Mouse (Mus musculus) neural tube, embryonic 14.5 days (tissue): ENCODE results near the gene Atxn1. TPM values are rescaled to one million over a fixed set of nuclear protein-coding genes. Genes with fewer than 3 reads are reported as not detected.
A peak's percentile ranks its signal among the peaks of the same experiment; 100 is the strongest.

Experiments used
- ATAC-seq: fragments of 200-750 bp; cut with Nextera tagmentation; 2 replicates; pipeline ENCODE4 v1.8.0; 2017; ENCODE audit warnings: low read depth, mild to moderate bottlenecking, moderate TSS enrichment, moderate library complexity
- H3K27ac ChIP-seq: fragments of 300-500 bp; sonication (generic); 2 replicates; pipeline ENCODE4 v1.5.1; 2014; ENCODE audit warnings: low read depth, mild to moderate bottlenecking, control low read depth, low read length, moderate library complexity, mixed read lengths
- H3K27me3 ChIP-seq: fragments of 300-500 bp; sonication (generic); 2 replicates; pipeline ENCODE4 v1.6.1; 2014; ENCODE audit warnings: low read length; ENCODE audit not compliant: control insufficient read depth, insufficient read depth
- H3K36me3 ChIP-seq: fragments of 300-500 bp; sonication (generic); 2 replicates; pipeline ENCODE4 v1.6.1; 2014; ENCODE audit warnings: low read length, mixed read lengths; ENCODE audit not compliant: control insufficient read depth, insufficient read depth
- H3K4me1 ChIP-seq: fragments of 300-500 bp; sonication (generic); 2 replicates; pipeline ENCODE4 v1.6.1; 2014; ENCODE audit warnings: low read length; ENCODE audit not compliant: control insufficient read depth, insufficient read depth
- H3K4me2 ChIP-seq: fragments of 300-500 bp; sonication (generic); 2 replicates; pipeline ENCODE4 v1.6.1; 2014; ENCODE audit warnings: mild to moderate bottlenecking, low read depth, low read length, control low read depth
- H3K4me3 ChIP-seq: fragments of 300-500 bp; sonication (generic); 2 replicates; pipeline ENCODE4 v1.5.1; 2014; ENCODE audit warnings: low read depth, low read length, control low read depth, mixed read lengths
- H3K9ac ChIP-seq: fragments of 300-500 bp; sonication (generic); replicated peaks from 2 replicates; pipeline ENCODE4 v1.6.1; 2014; ENCODE audit warnings: low read depth, mild to moderate bottlenecking, control low read depth, low read length, mixed read lengths
- H3K9me3 ChIP-seq: fragments of 300-500 bp; sonication (generic); 2 replicates; pipeline ENCODE4 v1.6.1; 2016; ENCODE audit warnings: low read length; ENCODE audit not compliant: control insufficient read depth
- WGBS: fragments of 180-500 bp; shearing (Covaris S2); extraction: QIAGEN DNeasy Blood & Tissue Kit; methylation state at CpG from one replicate; pipeline ENCODE4 v1.1.7; 2014; 5-methylcytosine and 5-hydroxymethylcytosine counted together
- polyA plus RNA-seq: library from polyadenylated mRNA; unstranded; fragments of >200 nt; fragmentation: Nextera tagmentation; extraction: Ambion mirVana; gene quantifications from 2 replicates; pipeline ENCODE4 v1.2.1, GENCODE M21; 2014

Gene Atxn1
- polyA plus RNA-seq, 1 experiment from 2014 or later, result 9.4 TPM

DNA sequence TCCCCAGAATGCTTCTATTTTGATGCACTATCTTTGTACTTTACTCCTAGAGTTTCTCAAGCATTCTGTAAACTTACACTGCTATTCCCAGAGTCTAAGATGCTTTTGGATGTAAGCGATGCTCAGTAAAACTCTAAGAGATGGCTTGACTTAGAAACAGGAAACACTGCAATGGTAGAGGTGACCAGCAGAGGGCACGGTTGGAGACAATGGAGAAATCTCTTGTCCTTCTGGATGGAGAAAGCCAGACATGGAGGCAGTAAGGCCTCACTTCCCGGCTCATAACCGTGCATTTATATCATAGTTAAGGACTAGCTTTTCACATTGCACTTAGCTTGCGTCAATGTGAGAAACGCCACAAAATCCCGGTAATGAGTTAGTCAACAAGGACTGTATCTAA is 404.3 kb downstream of the Atxn1 start:
- Histone ChIP-seq H3K9me3 (no peaks in the 10 kb centered on the region), H3K4me3 (no peak overlapping the region), H3K9ac (no peak overlapping the region), H3K27me3 (no peaks in the 10 kb centered on the region), H3K36me3 (no peaks in the 10 kb centered on the region), H3K4me1 (no peaks in the 10 kb centered on the region), H3K27ac (no peak overlapping the region), H3K4me2 (no peak overlapping the region)
- no peak for ATAC-seq
- 76% methylated on average over 7 of the region's 7 CpGs for WGBS

DNA sequence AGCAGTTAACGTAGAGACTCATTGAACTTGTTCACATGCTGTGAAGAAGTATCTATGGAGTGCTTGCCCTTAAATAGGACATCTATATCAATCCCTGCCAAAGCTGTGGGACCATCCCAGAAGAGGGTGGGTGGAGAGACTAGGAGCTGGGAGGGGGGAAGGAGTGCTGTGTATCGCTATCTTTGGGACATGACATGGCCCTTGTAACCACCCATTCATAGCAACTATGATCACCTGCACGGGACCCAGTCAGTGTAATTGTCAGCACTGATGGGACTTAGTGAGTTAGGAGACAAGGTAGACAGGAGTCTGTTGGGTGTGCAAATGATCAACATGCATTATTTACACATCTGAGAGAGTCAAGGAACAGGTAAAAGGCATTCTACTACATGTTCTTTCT is 405.6 kb downstream of the Atxn1 start:
- H3K9ac ChIP-seq, result no peak overlapping the region
- no peak overlapping the region for H3K4me2 ChIP-seq
- no peak overlapping the region for H3K4me3 ChIP-seq
- H3K4me1 ChIP-seq, result no peaks in the 10 kb centered on the region
- ATAC-seq, result no peak
- no peaks in the 10 kb centered on the region for H3K36me3 ChIP-seq
- no peaks in the 10 kb centered on the region for H3K9me3 ChIP-seq
- H3K27ac ChIP-seq, result no peak overlapping the region
- WGBS, result 87% methylated on average over 3 of the region's 3 CpGs
- no peaks in the 10 kb centered on the region for H3K27me3 ChIP-seq

DNA sequence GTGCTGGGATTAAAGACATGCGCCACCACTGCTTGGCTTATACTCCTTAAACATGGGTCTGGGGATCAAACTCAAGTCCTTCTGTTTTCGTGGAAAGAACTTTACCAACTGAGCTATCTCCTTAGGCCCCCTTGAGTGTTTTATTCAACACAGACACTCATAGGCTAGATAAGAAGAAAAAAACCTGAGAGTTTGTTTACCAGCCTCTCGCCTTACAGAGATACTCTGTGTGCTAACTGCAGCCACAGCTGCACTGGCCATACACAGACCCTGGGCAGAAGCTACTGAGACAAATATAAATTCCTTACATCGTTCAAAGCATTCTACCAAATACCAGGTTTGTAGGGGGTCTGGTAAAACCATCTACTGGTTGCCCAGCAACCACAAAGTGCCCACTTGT is 406.4 kb downstream of the Atxn1 start:
- H3K36me3 ChIP-seq, result no peaks in the 10 kb centered on the region; the same call in 1 of the 2 replicates
- no peak overlapping the region for H3K27ac ChIP-seq
- H3K27me3 ChIP-seq, result no peaks in the 10 kb centered on the region
- no peak for ATAC-seq
- no peaks in the 10 kb centered on the region for H3K9me3 ChIP-seq
- no peak overlapping the region for H3K4me3 ChIP-seq
- H3K9ac ChIP-seq, result no peak overlapping the region
- 69% methylated on average over 4 of the region's 4 CpGs for WGBS
- no peak overlapping the region for H3K4me2 ChIP-seq
- no peaks in the 10 kb centered on the region for H3K4me1 ChIP-seq

DNA sequence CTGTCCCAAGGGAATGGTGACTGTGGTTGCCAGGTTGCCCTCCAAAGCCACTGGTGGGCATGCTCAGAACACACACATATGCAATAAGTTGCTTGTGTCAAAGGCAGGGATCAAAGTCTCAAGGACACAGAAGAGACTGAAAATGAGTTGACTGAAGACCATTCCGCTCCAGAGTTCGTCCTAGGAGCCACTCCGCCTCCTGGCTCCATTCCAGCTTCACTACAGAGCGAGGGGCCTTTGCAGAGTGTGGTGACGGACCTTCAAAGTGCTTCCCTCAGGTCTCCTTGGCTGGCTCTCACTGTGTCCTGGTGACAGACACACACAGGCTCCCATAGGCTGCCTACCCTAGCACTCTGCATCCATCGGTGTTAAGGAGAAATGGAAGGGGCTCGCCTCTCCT is 411.1 kb downstream of the Atxn1 start:
- no peak overlapping the region for H3K4me2 ChIP-seq
- no peaks in the 10 kb centered on the region for H3K9me3 ChIP-seq
- no peak overlapping the region for H3K9ac ChIP-seq
- H3K27me3 ChIP-seq, result no peaks in the 10 kb centered on the region
- no peaks in the 10 kb centered on the region; the same call in 1 of the 2 replicates for H3K36me3 ChIP-seq
- H3K4me1 ChIP-seq, result no peaks in the 10 kb centered on the region
- WGBS, result 57% methylated on average over 7 of the region's 7 CpGs
- no peak for ATAC-seq
- H3K4me3 ChIP-seq, result no peak overlapping the region
- H3K27ac ChIP-seq, result no peak overlapping the region

DNA sequence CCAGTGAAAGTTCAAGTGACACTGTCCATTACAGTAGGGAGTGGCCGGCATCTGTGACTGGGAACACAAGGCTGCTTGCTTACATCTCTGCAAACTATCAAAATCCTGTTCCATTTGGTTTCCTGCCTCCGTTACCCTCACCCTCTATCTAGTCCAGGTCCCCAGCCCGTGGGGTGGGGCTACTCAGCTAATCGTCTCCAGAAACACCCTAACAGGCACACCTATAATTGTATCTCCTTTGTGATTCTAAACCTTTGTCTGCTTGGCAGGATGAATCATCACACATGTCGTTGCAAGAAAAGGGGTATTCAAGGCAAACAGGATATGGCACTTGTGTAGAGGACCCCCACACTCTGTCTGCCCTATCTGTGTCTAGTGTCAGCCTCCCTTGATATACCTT is 417.3 kb downstream of the Atxn1 start:
- Histone ChIP-seq H3K9ac (no peak overlapping the region), H3K4me3 (no peak overlapping the region), H3K36me3 (no peaks in the 10 kb centered on the region), H3K4me1 (no peaks in the 10 kb centered on the region), H3K9me3 (no peaks in the 10 kb centered on the region), H3K27me3 (no peaks in the 10 kb centered on the region), H3K27ac (no peak overlapping the region), H3K4me2 (no peak overlapping the region)
- no peak for ATAC-seq
- WGBS, result 74% methylated on average over 5 of the region's 5 CpGs

DNA sequence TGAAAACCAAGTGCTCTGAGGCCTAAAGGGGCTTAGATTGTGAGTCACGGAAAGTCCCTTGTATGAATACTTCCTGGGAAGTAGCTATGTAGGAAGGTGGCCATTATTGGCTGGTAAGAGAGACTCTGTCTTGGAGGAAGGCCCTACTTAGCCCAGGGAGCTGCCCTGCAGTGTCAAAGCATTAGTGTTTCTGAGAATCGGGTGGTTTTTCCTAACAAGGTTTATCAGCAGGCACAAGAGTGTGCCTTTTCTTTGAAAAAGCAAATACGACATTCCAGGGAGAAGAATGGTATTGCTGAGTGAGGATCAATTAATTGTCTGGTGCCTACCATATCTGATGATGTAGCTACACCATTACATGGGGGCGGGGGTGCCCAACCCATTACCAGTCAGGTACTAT is 417.9 kb downstream of the Atxn1 start:
- Histone ChIP-seq H3K36me3 (no peaks in the 10 kb centered on the region), H3K4me3 (no peak overlapping the region), H3K4me1 (no peaks in the 10 kb centered on the region), H3K27me3 (no peaks in the 10 kb centered on the region), H3K27ac (no peak overlapping the region), H3K4me2 (no peak overlapping the region), H3K9me3 (no peaks in the 10 kb centered on the region), H3K9ac (no peak overlapping the region)
- no peak for ATAC-seq
- WGBS, result 90% methylated on average over 4 of the region's 4 CpGs

DNA sequence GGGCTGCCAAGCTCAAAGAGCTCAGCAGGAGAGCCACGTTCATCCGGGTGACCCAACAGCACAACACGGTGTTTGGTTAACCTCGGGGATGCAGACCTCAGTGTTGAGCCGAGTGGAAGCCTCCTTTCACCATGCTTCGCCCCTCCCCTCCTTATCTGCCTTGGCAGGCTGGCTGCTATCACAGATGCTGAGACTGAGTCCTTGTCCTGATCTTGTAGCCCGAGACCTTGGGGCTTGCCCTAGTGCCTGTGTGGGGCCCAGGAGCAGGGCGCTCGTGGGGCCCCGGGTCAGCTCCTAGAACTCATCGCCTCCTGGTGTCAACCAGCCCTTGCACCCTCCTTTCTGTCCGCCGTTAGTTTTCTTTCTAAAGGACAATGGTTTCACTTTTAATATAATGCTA is 418.8 kb downstream of the Atxn1 start:
- Histone ChIP-seq H3K4me1 (no peaks in the 10 kb centered on the region), H3K27ac (no peak overlapping the region), H3K4me2 (no peak overlapping the region), H3K27me3 (no peaks in the 10 kb centered on the region), H3K4me3 (no peak overlapping the region), H3K9me3 (no peaks in the 10 kb centered on the region), H3K36me3 (no peaks in the 10 kb centered on the region), H3K9ac (no peak overlapping the region)
- ATAC-seq, result no peak
- WGBS, result 82% methylated on average over 13 of the region's 13 CpGs

DNA sequence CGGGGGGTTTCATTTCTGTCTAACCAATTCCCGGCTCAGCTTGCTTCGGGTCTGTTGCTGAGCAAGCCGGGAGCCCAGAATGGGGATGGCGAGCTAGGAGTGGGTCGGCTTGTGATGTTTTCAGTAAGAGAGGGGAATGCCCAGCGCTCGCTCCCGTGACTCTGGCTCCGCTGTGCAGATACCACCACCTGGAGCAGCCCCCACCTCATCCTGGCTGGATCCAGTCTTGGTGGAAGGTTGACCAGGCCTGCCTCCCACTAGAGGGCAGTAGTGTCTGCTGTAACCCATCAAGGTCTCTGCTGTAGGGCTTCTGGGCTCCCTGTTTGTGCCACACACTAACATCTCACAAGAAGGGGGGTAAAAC is 425.6 kb downstream of the Atxn1 start:
- ATAC-seq, result peak; percentile 96
- 4% methylated on average over 10 of the region's 10 CpGs for WGBS
- H3K36me3 ChIP-seq, result no peaks in the 10 kb centered on the region
- H3K9me3 ChIP-seq, result no peaks in the 10 kb centered on the region
- peaks cover 2% of the 10 kb centered on the region; the same call in 1 of the 2 replicates for H3K4me1 ChIP-seq
- H3K27ac ChIP-seq, result peak overlapping the region; percentile 80
- H3K9ac ChIP-seq, result peak overlapping the region; percentile 33; the same call in 1 of the 2 replicates
- H3K4me3 ChIP-seq, result peak overlapping the region; percentile 34
- no peaks in the 10 kb centered on the region for H3K27me3 ChIP-seq
- peak overlapping the region; percentile 60 for H3K4me2 ChIP-seq

DNA sequence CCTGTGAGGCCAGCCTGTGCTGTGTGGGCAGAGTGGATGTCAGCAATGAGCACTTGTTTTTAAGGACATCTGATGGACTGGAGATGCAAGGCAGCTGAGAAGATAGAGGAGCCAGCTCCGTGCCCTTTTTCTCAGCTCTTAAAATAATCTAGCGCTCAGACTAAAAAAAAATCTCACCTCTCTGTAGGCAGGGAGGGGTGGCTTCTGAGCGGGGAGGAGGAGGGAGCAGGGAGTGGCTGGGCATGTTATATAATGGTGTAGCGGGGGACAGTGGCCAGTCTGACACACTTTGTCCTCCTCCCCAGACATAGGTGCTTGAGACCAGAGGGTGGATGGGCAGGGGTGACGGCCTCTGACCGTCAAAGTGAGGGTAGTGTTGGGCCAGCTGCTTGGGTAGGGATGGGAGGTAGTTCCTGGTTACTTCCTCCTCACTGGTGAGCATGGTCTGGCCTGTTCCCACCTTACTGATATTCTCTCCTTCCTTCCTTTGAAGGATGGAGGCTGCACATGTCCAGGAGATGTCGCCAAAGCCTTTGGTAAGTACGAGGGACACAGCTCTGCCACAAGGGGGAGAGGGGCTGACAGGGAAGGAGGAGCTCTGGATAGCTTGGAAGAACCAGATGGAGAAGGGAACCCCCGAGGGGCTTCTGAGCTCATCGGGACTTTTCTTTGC is 426.1 kb downstream of the Atxn1 start:
- Histone ChIP-seq H3K4me3 (peak overlapping the region; percentile 34), H3K4me2 (peak overlapping the region; percentile 60), H3K27me3 (no peaks in the 10 kb centered on the region), H3K9ac (peak overlapping the region; percentile 33; the same call in 1 of the 2 replicates), H3K9me3 (no peaks in the 10 kb centered on the region), H3K36me3 (no peaks in the 10 kb centered on the region), H3K27ac (peak overlapping the region; percentile 80), H3K4me1 (peaks cover 2% of the 10 kb centered on the region; the same call in 1 of the 2 replicates)
- ATAC-seq, result peak; percentile 96
- WGBS, result 27% methylated on average over 10 of the region's 10 CpGs
